Mouse (Mus musculus) kidney, embryonic 15.5 days (tissue): ENCODE measurements around the gene Gm2696. TPM values are rescaled to one million over a fixed set of nuclear protein-coding genes. Genes with fewer than 3 reads are reported as not detected.
"Not testable (repeated sequence)": the region's sequence is repeated elsewhere in the genome, so short reads cannot be mapped to it uniquely, and the experiment has no call there.

ENCODE experiments used
- ATAC-seq: fragments of 200-750 bp; cut with Nextera tagmentation; replicated peaks from 2 replicates; pipeline ENCODE4 v1.8.0; 2017; ENCODE audit warnings: moderate TSS enrichment; ENCODE audit not compliant: low FRiP score
- H3K27ac ChIP-seq: fragments of 300-500 bp; sonication (generic); 2 replicates; pipeline ENCODE4 v1.5.1; 2015; ENCODE audit warnings: mild to moderate bottlenecking, inconsistent platforms
- H3K27me3 ChIP-seq: fragments of 300-500 bp; sonication (generic); 2 replicates; pipeline ENCODE4 v1.6.1; 2015; ENCODE audit warnings: inconsistent platforms
- H3K36me3 ChIP-seq: fragments of 300-500 bp; sonication (generic); 2 replicates; pipeline ENCODE4 v1.6.1; 2015; ENCODE audit warnings: inconsistent platforms
- H3K4me1 ChIP-seq: fragments of 300-500 bp; sonication (generic); 2 replicates; pipeline ENCODE4 v1.6.1; 2015; ENCODE audit warnings: inconsistent platforms
- H3K4me2 ChIP-seq: fragments of 300-500 bp; sonication (generic); 2 replicates; pipeline ENCODE4 v1.6.1; 2015; ENCODE audit warnings: moderate library complexity, mild to moderate bottlenecking, inconsistent platforms
- H3K4me3 ChIP-seq: fragments of 300-500 bp; sonication (generic); replicated peaks from 2 replicates; pipeline ENCODE4 v1.5.1; 2015; ENCODE audit warnings: mild to moderate bottlenecking, inconsistent platforms
- H3K9ac ChIP-seq: fragments of 300-500 bp; sonication (generic); 2 replicates; pipeline ENCODE4 v1.6.1; 2015; ENCODE audit warnings: mild to moderate bottlenecking, inconsistent platforms
- H3K9me3 ChIP-seq: fragments of 300-500 bp; sonication (generic); replicated peaks from 2 replicates; pipeline ENCODE4 v1.6.1; 2016; ENCODE audit warnings: inconsistent platforms
- WGBS: fragments of 180-500 bp; shearing (Covaris S2); methylation state at CpG from one replicate; pipeline ENCODE4 v1.1.7; 2015; ENCODE audit warnings: mixed read lengths; 5-methylcytosine and 5-hydroxymethylcytosine counted together
- polyA plus RNA-seq: library from polyadenylated mRNA; unstranded; fragments of >200 nt; fragmentation: Nextera tagmentation; extraction: Ambion mirVana; gene quantifications from 2 replicates; pipeline ENCODE4 v1.2.1, GENCODE M21; 2015

Gm2696 gene
- polyA plus RNA-seq = not detected in 2 replicates

- Histone ChIP-seq H3K27me3 (no peaks in the 10 kb centered on the region), H3K4me3 (no peak within 1 kb of the TSS), H3K27ac (no peak within 1 kb of the TSS), H3K36me3 (no peaks in the 10 kb centered on the region), H3K4me1 (no peaks in the 10 kb centered on the region), H3K9me3 (no peaks in the 10 kb centered on the region), H3K9ac (no peak within 1 kb of the TSS), H3K4me2 (no peak within 1 kb of the TSS)
- no peak for ATAC-seq
- WGBS = 53% methylated on average over 4 of the region's 4 CpGs
Measured at GRCm38 (mm10) chr10:77814382-77814781, at the start of gene Gm2696. Gm2696 (plus strand) TSS chr10:77814682.

GRCm38 (mm10) chr10:77769727-77770126, 44.8 kb upstream of the Gm2696 start:
- no peak for ATAC-seq
- WGBS = 60% methylated on average over 1 of the region's 1 CpGs
- no peak overlapping the region for H3K9ac ChIP-seq
- no peak overlapping the region for H3K4me2 ChIP-seq
- H3K4me3 ChIP-seq = no peak overlapping the region
- no peaks in the 10 kb centered on the region for H3K9me3 ChIP-seq
- H3K27me3 ChIP-seq = no peaks in the 10 kb centered on the region
- no peaks in the 10 kb centered on the region for H3K4me1 ChIP-seq
- H3K27ac ChIP-seq = no peak overlapping the region
- H3K36me3 ChIP-seq = no peaks in the 10 kb centered on the region

- not testable (repeated sequence) for H3K27me3 ChIP-seq, H3K4me1 ChIP-seq, H3K4me3 ChIP-seq, H3K4me2 ChIP-seq, ATAC-seq, H3K9me3 ChIP-seq, H3K27ac ChIP-seq, H3K9ac ChIP-seq, H3K36me3 ChIP-seq
- 86% methylated on average over 1 of the region's 1 CpGs for WGBS
Measured at GRCm38 (mm10) chr10:77771225-77771624, 43.3 kb upstream of the Gm2696 start, which contains the start of gene Gm3238. Gm3238 (minus strand) TSS chr10:77771325.

GRCm38 (mm10) chr10:77772142-77772541, 42.3 kb upstream of the Gm2696 start:
- H3K36me3 ChIP-seq, H3K9ac ChIP-seq, H3K27ac ChIP-seq, H3K4me3 ChIP-seq, H3K4me1 ChIP-seq, ATAC-seq, H3K27me3 ChIP-seq, H3K4me2 ChIP-seq, H3K9me3 ChIP-seq: not testable (repeated sequence)
- WGBS = 90% methylated on average over 2 of the region's 3 CpGs

- WGBS = 80% methylated on average over 1 of the region's 1 CpGs
- not testable (repeated sequence) for H3K36me3 ChIP-seq, ATAC-seq, H3K4me2 ChIP-seq, H3K4me3 ChIP-seq, H3K9ac ChIP-seq, H3K9me3 ChIP-seq, H3K27ac ChIP-seq, H3K27me3 ChIP-seq, H3K4me1 ChIP-seq
Measured at GRCm38 (mm10) chr10:77776844-77777243, 37.6 kb upstream of the Gm2696 start, which contains the start of gene Gm7138. Gm7138 (minus strand) TSS chr10:77776944.

- not testable (repeated sequence) for H3K9ac ChIP-seq, H3K36me3 ChIP-seq, H3K4me1 ChIP-seq, H3K4me3 ChIP-seq, H3K27ac ChIP-seq, H3K4me2 ChIP-seq, H3K27me3 ChIP-seq, H3K9me3 ChIP-seq, ATAC-seq
- WGBS = 21% methylated on average over 1 of the region's 1 CpGs
Measured at GRCm38 (mm10) chr10:77782442-77782841, 32.0 kb upstream of the Gm2696 start, which contains the start of gene Gm3250. Gm3250 (minus strand) TSS chr10:77782542.

- H3K36me3 ChIP-seq, H3K27me3 ChIP-seq, H3K9ac ChIP-seq, H3K4me1 ChIP-seq, H3K4me3 ChIP-seq, ATAC-seq, H3K4me2 ChIP-seq, H3K27ac ChIP-seq, H3K9me3 ChIP-seq: not testable (repeated sequence)
- 77% methylated on average over 3 of the region's 3 CpGs for WGBS
Measured at GRCm38 (mm10) chr10:77783396-77783795, 31.1 kb upstream of the Gm2696 start.

GRCm38 (mm10) chr10:77787876-77788275, 26.6 kb upstream of the Gm2696 start, which contains the start of gene Gm7137:
Gm7137 (minus strand) TSS chr10:77788200.
- not testable (repeated sequence) for H3K9ac ChIP-seq, ATAC-seq, H3K9me3 ChIP-seq, H3K27ac ChIP-seq, H3K36me3 ChIP-seq, H3K4me1 ChIP-seq, H3K4me2 ChIP-seq, H3K27me3 ChIP-seq, H3K4me3 ChIP-seq
- WGBS = 68% methylated on average over 1 of the region's 1 CpGs

- Histone ChIP-seq H3K36me3 (no peaks in the 10 kb centered on the region), H3K27me3 (no peaks in the 10 kb centered on the region), H3K4me2 (no peak overlapping the region), H3K27ac (no peak overlapping the region), H3K9me3 (no peaks in the 10 kb centered on the region), H3K4me3 (no peak overlapping the region), H3K4me1 (no peaks in the 10 kb centered on the region), H3K9ac (no peak overlapping the region)
- ATAC-seq = no peak
- 61% methylated on average over 2 of the region's 2 CpGs for WGBS
Measured at GRCm38 (mm10) chr10:77788621-77789020, 25.9 kb upstream of the Gm2696 start.

GRCm38 (mm10) chr10:77794976-77795375, 19.5 kb upstream of the Gm2696 start, which contains the start of gene Gm9639:
Gm9639 (minus strand) TSS chr10:77795076.
- no peak for ATAC-seq
- no peaks in the 10 kb centered on the region for H3K9me3 ChIP-seq
- no peak within 1 kb of the TSS for H3K27ac ChIP-seq
- H3K4me2 ChIP-seq = no peak within 1 kb of the TSS
- 39% methylated on average over 2 of the region's 2 CpGs for WGBS
- H3K4me3 ChIP-seq = no peak within 1 kb of the TSS
- no peaks in the 10 kb centered on the region for H3K27me3 ChIP-seq
- H3K4me1 ChIP-seq = 0 out of 2 replicates have a peak, but pooled peaks cover 2% of the 10 kb centered on the region
- H3K9ac ChIP-seq = no peak within 1 kb of the TSS
- H3K36me3 ChIP-seq = no peaks in the 10 kb centered on the region

GRCm38 (mm10) chr10:77797677-77798076, 16.8 kb upstream of the Gm2696 start:
- H3K4me2 ChIP-seq = no peak overlapping the region
- H3K4me1 ChIP-seq = 0 out of 2 replicates have a peak, but pooled peaks cover 2% of the 10 kb centered on the region
- no peaks in the 10 kb centered on the region for H3K27me3 ChIP-seq
- WGBS = 30% methylated on average over 3 of the region's 3 CpGs
- no peak overlapping the region for H3K4me3 ChIP-seq
- H3K36me3 ChIP-seq = no peaks in the 10 kb centered on the region
- no peak overlapping the region for H3K27ac ChIP-seq
- no peak for ATAC-seq
- no peaks in the 10 kb centered on the region for H3K9me3 ChIP-seq
- H3K9ac ChIP-seq = no peak overlapping the region

GRCm38 (mm10) chr10:77798164-77798920, 16.1 kb upstream of the Gm2696 start:
- H3K27me3 ChIP-seq, H3K36me3 ChIP-seq, H3K9me3 ChIP-seq, H3K4me2 ChIP-seq, ATAC-seq, H3K4me3 ChIP-seq, H3K27ac ChIP-seq, H3K9ac ChIP-seq, H3K4me1 ChIP-seq: not testable (repeated sequence)
- WGBS = 47% methylated on average over 3 of the region's 3 CpGs
